Mouse (Mus musculus) kidney, postnatal 4 days (tissue): ENCODE measurements at regions not wholly inside any gene's neighbourhood (a gene's known extent, or its start where the extent isn't known, plus 50 kb on each side); places are given as distances from the start of the nearest gene placed in this dataset.

ENCODE experiments used
- DNase-seq, 2 experiments: peaks; one replicate each; pipeline ENCODE4 v3.0.0; 2021; ENCODE audit warnings: mixed read lengths in 2 of 2

DNA sequence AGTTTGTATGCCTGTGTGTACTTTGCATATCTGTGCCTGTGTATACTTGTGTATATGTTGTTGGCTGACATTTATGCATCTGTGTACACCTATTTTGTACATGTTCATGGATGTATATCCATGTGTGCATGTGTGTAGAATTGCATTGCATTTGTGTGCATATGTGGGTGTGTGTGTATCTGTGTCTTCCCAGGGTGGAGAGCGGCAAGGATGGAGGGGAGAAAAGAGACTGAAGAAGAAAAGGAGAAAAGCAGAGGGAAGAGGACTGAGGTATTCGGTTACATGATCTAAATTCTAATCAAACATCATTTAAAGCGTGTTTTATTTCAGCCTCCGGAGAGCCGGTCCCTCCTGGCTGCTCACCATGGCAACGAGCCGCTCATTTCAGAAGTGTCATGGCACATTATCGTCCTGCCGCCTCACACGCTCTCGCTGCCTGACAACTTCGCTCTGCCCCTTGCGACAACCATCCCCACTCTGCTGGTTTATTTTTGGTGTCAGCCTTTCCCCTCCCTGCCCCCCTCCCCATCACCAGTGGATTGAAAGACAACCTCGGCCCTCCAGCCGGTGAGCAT lies 58.6 kb downstream of the Mrm1 start:
- no peak for DNase-seq

- no peak for DNase-seq
Measured at GRCm38 (mm10) chr11:84759478-84759986, 59.8 kb downstream of the Mrm1 start.

DNA sequence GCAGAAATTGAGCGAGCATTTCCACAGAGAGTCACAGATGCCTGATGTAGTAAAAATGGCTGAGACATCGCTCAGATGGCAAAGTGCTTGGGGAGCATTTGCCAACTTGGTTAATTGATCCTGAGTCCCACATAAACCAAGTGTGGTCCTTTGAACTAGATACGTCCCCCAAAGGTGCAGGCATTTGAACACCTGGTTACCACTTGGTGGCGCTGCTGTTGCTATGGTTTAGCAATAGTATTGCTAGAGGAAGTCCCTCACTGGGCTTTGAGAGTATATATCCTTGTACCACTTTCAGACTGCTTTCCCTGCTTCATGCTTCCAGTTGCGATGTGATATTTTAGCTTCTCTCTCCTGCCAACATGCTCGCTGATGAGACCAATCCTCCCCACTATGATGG lies 67.3 kb downstream of the Mrm1 start:
- DNase-seq, result peak; percentile 38 to 43

DNA sequence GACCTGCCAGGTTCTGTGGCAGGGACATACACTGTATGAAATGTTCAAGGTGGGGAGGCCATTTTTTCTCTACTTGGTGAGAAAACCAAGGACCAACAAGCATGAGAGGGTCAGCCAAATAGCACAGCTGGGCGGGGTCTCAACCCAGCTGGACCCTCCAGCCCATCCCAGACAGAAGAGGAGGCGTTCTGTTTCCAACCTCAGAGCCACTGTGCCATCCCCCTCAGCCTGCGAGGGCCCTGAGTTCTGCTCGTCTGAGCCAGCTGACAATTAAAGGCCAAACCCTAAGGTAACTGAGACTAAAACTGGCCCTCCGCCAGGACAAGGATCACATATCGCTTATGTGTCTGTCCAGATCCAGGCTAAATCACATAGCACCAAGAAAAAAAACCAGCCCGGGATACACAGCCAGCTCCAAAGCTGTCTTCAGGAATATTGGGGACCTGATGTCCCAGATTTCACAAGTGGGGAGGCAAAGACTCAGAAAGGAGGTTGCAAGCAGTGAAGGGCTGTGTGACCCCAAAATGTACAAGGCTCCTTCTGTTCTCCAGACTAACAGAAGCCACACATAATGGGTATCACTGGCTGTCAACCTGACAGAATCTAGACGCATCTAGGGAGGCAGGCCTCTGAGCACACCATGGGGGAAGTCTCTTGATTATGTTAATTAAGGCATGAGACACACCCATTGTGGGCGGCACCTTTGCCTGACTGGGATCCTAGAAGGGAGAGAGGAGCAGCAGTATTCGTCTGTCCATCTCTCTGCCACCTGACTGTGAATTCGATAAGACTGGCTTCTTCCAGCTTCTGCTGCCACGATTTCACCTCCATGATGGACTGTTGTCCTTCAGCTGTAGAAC lies 69.6 kb downstream of the Mrm1 start:
- DNase-seq, result peak; percentile 35 to 38

- DNase-seq, result peak in 1 of 2 experiments; percentile 19
Measured at GRCm38 (mm10) chr11:84738769-84739589, 80.3 kb downstream of the Mrm1 start.

- DNase-seq, result no peak
Measured at GRCm38 (mm10) chr11:84738128-84738527, 81.2 kb downstream of the Mrm1 start.

DNA sequence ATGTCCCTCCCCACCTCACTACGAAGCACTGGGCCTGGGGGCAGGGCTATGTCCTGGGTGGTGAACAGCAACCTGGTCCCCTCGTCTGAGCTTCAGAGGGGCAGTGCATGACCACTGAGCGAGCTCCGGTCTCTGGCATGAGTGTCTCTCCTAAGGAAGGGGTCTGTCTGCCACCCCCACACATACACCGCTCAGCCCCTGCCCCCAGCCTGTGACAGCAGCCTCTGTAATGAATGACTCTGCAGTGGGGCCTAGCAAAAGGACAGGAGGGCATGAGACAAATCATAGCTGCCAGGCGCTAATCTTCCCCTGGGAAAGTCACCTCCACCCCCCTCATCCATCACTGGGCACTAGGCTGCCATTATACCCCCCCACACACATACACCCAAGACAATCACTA lies 87.4 kb downstream of the Mrm1 start:
- no peak for DNase-seq

- no peak for DNase-seq
Measured at GRCm38 (mm10) chr11:84730218-84730617, 89.1 kb downstream of the Mrm1 start.

DNA sequence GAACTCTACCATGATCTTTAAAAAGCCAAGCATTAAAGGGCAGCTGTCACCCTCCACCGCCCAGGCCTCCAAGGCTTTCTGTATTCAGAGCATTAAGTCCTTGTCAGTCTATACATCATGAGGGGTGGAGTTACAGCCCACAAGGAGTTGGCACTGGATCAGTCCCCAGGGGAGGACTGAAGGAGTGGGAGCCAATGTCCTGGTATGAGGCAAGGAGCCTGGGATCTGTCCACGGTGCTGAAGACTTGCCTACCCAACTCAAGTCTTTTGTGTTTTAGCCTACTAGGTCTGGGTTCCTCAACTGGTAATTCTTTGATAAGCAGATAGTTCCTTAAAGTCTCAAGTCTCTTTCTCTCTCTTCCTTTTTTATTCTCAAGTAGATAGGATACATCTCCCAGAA lies 90.1 kb downstream of the Mrm1 start:
- DNase-seq, result peak; percentile 89

DNA sequence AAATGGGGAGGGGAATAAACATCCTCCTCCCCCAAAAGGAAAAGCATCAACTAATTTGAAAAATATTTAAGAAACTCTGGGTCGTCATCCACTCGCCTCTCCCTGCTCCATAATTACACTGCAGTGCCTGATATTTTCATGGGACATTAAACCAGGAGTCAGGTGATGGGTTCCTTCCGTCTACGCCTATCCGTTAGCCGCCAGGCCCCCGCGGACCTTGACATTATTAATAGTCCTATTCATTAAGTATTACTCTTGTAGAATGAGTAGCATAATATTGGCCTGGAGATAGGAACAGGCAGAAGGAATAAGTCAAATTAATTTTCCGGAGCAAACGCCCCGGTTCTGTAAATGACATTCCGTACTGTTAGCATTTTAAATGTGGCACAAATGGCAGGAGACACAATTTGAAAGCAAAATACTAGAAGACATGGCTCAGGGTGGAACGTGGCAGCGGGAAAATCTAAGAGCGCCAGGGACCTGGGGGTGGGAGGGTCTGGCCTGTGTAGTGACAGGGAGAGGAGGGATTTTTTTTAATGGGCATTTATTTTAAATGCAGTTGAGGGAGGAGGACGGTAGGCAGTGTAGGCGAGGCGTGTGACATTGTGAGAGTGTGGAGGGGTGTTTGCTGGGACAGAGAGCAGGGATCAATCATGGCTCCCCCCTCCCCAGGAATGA lies 93.2 kb downstream of the Mrm1 start:
- no peak for DNase-seq

- DNase-seq, result peak; percentile 24 to 42
Measured at GRCm38 (mm10) chr11:84725177-84725792, 94.0 kb downstream of the Mrm1 start.

DNA sequence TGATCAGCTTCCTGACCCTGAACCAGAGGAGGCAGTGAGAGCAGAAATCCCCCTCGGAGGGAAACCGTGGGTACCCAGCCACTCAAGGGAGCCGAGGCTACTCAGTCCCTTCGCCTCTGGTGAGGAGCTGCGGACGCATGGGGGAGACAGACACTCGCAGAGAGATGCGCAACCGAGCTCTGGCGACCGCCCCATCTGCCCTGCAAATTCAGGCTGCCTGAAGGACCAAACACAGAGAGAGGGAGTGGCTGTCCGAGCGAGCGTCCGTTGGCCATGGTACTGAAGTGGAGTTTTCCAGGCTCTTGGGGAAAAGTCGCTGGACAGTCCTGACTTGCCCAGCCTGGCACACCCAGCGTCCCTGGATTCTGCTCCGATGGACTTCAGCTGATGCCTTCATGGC lies 95.2 kb downstream of the Mrm1 start:
- peak; percentile 75 to 84 for DNase-seq

- DNase-seq, result no peak
Measured at GRCm38 (mm10) chr11:84722658-84723201, 96.6 kb downstream of the Mrm1 start.

DNA sequence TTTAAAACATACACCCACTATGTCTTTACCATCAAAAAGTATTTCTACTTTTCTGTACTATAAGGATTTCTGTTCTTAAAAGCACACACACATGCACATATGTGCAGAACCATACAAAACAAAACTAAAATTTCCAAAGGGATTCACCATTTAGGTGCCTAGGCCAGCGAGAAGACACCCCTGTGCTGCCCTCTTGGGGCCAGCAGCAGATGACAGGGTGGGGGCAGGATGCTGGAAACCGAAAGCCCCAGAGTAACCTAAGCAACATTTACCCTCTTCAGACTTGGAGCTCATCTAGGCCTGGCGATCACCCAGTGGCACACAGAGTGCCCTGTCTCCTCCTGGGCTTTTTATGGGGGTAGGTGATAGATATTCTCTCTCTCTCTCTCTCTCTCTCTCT lies 97.3 kb downstream of the Mrm1 start:
- DNase-seq, result peak; percentile 33 to 45

GRCm38 (mm10) chr11:84721150-84721549 lies 98.2 kb downstream of the Mrm1 start:
- DNase-seq, result peak; percentile 36 to 45

DNA sequence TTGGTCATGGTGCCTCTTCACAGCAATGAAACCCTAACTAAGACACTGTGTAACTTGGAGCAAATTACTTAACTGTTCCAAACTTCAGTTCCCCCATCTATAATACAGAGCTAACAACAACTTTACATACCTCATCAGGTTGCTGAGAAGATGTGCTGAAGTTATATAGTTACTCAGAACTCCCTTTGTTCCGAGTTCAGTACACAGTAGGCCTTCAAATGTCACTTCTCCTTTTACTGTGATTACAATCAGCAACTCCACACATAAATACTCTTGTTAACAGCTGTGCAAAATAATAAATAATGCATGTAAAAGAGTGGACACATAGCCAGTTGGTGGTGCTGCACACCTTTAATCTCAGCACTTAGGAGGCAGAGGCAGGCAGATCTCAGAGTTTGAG lies 99.5 kb downstream of the Mrm1 start:
- DNase-seq, result no peak

- no peak for DNase-seq
Measured at GRCm38 (mm10) chr11:84712731-84713130, 106.6 kb downstream of the Mrm1 start.

GRCm38 (mm10) chr11:84711886-84712285 lies 107.4 kb downstream of the Mrm1 start:
- DNase-seq, result no peak

DNA sequence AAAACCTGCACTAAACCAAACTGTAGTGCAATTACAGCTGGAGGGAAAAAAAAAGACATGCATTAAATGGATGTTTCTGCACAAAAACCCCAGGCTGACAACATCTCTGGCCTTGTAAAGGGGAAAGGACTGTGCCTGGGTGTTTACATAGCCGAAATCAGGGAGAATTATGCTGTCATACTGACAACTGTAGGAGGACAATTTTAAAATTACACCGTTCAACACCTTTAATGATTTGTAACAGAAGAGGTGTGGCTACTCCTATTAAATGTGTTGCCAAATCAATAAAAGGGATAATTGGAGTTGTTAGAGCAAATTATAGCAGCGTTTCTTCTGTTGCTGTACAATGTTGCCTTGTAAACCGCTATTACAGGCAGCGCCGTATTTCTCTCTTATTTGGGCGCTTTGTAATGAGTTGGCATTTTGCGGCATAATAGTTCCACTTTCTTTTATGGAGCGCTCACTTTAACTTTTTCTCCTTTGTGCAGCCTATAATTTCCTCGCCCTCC lies 111.0 kb downstream of the Mrm1 start:
- no peak for DNase-seq

GRCm38 (mm10) chr11:84707772-84708171 lies 111.5 kb downstream of the Mrm1 start:
- peak; percentile 43 to 55 for DNase-seq

DNA sequence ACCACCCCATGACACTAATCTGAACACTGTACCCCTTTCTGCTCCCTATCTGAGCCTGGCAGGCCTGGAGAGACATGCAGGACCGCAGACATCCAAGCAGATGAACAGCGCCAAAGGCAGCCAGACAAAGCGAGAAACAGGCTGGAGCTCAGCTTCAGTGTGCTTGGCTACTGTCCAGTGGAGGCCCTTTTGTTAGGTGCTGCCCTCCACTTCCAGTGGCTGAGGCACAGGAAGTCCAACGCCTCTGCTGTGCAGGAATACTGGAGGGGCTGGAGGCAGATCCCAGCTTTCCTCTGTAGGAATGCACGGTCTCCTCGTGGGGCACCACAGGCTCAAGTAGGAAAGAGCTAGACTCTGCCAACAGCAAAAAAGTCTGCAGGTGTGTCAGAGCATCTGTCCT lies 112.6 kb downstream of the Mrm1 start:
- DNase-seq, result peak in 1 of 2 experiments; percentile 28
